Mouse (Mus musculus): Measurements from ENCODE around the gene D10Wsu102e.
"Not testable (repeated sequence)": the region's sequence is repeated elsewhere in the genome, so short reads cannot be mapped to it uniquely, and the experiment has no call there.

D10Wsu102e gene

GRCm38 (mm10) chr10:83385330-83385910 is 25.4 kb downstream of the D10Wsu102e start:
- DNase-seq (ENCODE audit: low read depth), result no peak

- DNase-seq (ENCODE audit: low read depth), result no peak
Observed at GRCm38 (mm10) chr10:83397336-83397735, 37.3 kb downstream of the D10Wsu102e start.

DNA sequence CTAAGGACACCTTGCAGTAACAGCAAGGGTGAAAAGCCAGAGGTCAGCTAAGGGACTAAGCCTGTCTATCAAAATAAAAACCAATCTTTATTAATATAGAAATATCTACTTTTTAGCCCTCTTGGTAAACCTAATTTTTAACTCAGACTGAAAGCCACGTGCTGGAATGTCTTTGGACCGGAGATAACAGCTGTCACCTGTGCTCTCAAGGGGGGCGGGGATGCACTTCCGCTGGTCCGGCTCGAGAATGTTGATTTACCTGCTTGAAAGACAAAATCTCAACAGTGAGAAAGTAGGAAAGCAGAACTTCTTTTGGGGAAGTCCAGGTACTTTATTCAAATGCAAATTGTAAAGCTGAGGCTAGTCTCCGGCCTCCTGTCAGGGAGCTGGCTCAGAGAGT is 40.9 kb downstream of the D10Wsu102e start:
- DNase-seq (ENCODE audit: low read depth), result not testable (repeated sequence)

GRCm38 (mm10) chr10:83405031-83405430 is 45.0 kb downstream of the D10Wsu102e start:
- DNase-seq (ENCODE audit: low read depth), result no peak

DNA sequence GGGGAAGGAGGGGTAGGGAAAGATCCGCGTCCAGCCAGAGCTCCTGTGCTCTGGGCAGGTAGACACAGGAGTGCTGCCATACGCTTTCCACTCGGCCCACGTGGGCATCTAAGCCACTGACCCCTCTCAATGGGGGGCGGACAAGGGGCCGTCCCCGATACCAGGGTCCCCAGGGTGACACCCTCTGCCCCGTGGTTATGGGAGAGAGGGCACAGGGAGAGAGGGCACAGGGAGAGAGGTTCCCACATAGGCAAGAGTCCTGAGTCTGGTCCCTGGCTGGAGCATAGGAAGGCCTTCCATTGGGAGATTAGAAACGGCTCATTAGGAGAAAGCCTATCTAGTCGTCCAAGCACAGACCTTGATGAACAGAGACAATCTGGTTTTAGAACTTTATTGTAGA is 45.7 kb downstream of the D10Wsu102e start:
- no peak for DNase-seq (ENCODE audit: low read depth)

GRCm38 (mm10) chr10:83407141-83407540 is 47.1 kb downstream of the D10Wsu102e start:
- DNase-seq (ENCODE audit: low read depth), result no peak

DNA sequence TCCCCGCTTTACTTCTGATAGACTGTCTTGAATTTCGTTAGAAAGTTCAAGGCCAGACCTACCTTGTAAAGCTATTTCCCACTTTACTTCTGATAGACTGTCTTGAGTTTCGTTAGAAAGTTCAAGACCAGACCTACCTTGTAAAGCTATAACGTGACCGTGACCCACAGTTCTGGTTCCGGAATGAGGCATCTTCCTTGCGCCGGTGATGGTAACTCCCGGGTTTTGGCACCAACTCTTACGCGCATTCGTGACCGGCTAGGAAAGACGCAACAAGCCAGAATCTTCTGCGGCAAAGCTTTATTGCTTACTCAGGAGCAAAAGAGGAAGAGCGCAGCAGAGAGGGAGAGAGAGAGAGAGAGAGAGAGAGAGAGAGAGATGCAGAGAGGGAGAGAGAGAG is 58.4 kb downstream of the D10Wsu102e start:
- DNase-seq (ENCODE audit: low read depth), result not testable (repeated sequence)

DNA sequence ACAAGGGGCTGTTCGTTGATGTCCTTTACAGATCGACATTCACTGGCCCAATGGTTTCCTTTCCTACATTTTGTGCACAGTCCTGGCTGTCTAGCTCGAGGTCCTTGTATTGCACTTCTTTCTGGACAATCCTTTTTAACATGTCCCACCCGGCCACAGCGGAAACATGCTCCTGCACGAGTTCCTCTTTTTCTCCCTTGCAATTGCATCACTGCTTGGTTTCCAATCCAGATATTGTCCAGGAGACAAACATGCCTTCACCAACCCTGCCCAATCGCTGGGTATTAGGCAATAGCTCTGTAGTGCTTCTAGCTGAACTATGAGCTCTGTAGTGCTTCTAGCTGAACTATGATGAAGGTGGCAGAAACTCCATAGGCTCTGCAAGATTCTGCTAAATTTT is 88.6 kb downstream of the D10Wsu102e start:
- no peak for DNase-seq (ENCODE audit: low read depth)

GRCm38 (mm10) chr10:83457531-83457930 is 97.5 kb downstream of the D10Wsu102e start:
- DNase-seq (ENCODE audit: low read depth), result no peak

- no peak for DNase-seq (ENCODE audit: low read depth)
Observed at GRCm38 (mm10) chr10:83475226-83475625, 115.2 kb downstream of the D10Wsu102e start.

- DNase-seq (ENCODE audit: low read depth), result no peak
Observed at GRCm38 (mm10) chr10:83477286-83477685, 117.3 kb downstream of the D10Wsu102e start.

DNA sequence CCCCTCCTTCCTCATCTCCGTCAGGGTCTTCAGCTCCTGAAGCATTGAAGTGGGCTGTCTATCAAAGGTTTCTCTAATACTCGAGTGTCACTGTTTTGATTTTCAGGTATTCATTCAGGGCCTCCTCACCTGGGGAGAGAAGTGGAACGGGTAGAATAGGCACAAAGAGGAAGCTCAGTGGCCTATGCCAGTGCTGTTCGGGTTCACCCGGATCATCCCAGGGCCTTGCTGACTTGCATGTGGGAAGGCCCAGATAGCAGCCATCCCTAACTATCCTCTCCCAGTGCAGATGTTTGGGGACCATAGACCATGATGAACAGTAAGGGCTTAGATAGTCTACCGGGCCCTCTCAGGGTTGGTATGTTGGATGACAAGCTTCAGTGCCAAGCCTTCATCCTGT is 130.5 kb downstream of the D10Wsu102e start:
- no peak for DNase-seq (ENCODE audit: low read depth)

- DNase-seq (ENCODE audit: low read depth), result no peak
Observed at GRCm38 (mm10) chr10:83497321-83497720, 137.3 kb downstream of the D10Wsu102e start.

DNA sequence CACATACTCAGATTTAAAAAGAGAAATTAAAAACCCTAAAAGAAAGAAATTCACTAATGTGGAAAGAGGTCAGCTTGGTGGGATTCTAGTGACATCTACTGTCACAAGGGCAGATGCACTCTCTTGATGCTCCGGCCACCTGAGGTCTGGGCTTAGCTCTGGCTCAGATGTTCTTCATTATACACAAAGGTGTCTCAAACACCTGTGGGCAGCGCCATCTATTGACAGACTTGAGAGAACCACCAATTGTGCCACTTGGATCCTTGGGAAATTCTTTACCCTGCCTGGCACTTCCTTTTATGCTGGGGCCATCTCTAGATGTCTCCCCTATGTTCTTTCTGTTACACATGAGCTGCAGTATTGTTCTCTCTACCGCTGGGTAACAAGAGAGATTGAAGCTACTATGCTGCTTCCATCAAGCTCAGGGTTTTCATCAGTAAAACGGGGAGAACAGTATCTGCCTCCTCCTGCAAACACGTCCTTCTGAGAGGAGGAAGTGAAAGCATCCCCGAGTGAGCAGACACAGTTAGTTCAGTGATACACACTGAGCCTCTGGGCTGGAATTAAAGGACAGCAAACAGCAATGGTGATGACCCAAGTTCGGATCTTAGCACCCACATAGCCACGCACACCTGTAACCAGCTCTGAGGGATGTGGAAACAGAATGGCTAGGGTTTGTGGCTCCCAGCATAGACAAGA is 149.1 kb downstream of the D10Wsu102e start:
- peak; percentile 10 for DNase-seq (ENCODE audit: low read depth)

DNA sequence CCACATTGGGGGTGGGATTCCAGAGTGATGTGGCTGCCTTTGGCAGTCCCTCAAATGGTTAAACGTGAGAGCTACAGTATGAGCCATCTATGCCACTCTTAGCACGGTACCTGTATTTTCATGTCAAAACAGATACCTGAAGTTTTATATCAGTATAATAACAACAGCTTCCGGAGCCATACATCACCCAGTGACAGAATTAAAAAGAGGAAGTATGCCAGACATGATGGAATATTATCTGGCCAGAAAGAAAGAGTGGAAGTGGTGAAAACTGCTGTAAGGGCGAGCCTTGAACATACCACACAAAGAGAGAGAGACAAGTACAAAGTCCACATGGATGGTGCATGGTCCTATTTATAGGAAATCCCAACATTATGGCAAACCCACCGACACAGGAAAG is 151.3 kb downstream of the D10Wsu102e start:
- no peak for DNase-seq (ENCODE audit: low read depth)

GRCm38 (mm10) chr10:83513736-83514135 is 153.7 kb downstream of the D10Wsu102e start:
- DNase-seq (ENCODE audit: low read depth), result no peak

- no peak for DNase-seq (ENCODE audit: low read depth)
Observed at GRCm38 (mm10) chr10:83520990-83521389, 161.0 kb downstream of the D10Wsu102e start.

DNA sequence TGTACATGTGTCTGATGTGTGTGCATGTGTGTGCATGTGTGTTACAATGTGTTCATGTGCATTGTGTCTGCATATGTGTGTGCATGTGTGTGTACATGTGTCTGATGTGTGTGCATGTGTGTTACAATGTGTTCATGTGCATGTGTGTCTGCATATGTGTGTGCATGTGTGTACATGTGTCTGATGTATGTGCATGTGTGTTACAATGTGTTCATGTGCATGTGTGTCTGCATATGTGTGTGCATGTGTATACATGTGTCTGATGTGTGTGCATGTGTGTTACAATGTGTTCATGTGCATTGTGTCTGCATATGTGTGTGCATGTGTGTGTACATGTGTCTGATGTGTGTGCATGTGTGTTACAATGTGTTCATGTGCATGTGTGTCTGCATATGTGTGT is 164.2 kb downstream of the D10Wsu102e start:
- not testable (repeated sequence) for DNase-seq (ENCODE audit: low read depth)

DNA sequence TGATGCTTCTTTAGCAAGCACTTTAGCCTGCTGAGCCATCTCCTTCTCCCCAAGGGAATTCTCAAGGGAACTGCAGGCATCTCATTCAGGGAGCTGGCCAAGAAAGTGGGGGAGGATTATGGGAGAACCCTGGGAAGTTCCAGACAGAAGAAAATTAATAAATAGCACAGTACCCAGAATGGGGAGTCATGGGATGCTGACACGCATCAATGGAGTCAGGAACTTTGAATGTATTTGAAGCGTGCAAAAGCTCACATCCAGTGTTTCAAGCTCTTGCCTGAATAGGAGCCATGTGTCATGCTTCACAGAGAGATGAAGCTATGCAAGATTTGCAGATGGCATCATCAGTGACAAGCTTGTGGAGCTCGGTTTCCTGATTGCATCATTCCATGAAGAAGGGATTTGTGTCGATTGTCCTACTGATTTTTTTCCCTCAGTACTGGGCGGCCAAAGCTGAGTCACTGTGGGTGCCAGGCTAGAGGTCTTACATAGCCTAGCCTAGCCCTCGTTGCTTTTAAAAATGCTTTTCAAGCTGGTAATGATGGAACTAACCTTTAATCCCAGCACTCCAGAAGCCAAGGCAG is 170.5 kb downstream of the D10Wsu102e start:
- DNase-seq (ENCODE audit: low read depth), result no peak

DNA sequence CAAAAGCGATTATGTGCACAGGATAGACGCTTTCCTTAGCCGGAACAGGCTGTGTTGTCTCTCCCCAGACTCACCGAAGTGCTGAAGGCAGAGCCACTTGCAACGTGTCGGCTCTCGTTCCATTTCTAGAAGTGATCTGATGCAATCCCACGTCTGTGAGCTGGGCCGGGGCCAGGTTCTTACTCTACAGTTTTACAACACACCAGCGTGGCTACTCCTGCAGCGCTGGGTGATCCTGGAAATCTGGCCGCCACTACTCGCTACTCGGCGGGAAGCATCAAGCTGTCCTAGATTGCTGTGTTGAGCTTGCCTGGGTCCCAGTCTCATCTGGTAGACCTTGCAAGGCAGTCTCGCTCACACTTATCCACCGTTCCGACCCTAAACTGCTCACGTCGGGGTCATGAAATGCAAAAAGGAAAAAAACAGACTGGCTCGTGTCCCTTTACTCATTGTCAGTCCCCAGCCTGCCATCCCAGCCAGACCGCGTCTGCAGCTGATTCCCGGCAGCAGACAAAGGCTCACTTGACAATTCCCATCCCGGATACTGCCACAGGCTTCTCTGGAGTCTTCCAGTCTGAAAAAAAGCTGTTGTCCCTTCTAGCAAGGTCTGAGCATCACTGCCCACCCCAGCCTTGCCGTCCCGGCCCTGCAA is 173.4 kb downstream of the D10Wsu102e start:
- DNase-seq (ENCODE audit: low read depth), result no peak

- peak; percentile 28 for DNase-seq (ENCODE audit: low read depth)
Observed at GRCm38 (mm10) chr10:83533910-83534283, 173.9 kb downstream of the D10Wsu102e start, which contains the start of gene Aldh1l2. Aldh1l2 (minus strand) TSS chr10:83534140.

- no peak for DNase-seq (ENCODE audit: low read depth)
Observed at GRCm38 (mm10) chr10:83536436-83536835, 176.4 kb downstream of the D10Wsu102e start.
